Mouse (Mus musculus): ENCODE measurements around the gene Adh7.

DNA sequence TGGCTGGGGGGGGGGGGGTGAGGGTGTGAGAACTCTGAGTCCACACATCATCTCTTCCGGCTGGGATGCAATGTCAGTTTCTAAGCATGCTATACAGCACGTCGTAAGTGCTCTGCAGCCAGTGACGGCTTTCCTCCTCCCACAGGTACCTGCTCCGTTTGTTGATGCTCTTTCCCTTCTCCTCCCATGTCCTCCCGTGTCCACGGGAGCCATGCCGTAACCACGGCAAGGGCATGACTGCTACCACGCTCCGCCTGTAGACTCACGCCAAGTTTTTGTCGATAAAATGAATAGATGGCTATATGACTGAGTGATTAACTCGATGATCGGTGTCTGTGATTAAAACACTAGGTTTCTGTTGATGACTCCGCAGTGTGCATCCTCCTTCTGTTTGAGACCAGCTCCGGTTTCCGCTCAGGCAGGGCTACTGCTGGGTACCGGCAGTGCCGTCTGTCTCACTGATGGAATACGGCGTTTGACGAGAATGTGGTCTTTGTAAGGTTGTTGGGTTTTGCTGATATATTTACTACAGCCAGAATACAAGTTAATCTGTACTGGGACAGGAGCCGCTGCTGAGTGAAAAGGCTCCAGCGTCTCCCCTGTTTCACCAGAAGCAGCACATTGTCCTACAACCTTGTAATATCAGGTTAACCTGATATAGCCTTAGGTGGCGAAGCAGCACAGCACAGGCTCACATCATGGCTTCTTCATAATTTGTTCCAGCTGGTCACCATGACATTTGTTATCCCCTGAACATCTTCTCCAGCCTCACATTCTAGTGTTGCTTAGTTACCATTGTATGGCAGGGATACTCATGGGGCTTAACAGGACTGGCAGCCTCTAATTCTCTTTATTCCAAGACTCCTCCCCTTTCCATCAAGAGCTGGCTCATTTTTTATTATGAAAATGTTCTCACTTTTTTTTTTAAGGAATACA, 31.3 kb upstream of the Adh7 start:
- TF ChIP-seq CTCF (IDR thresholded peaks at IDR 0.05; ENCODE audit: low read depth) (no peak), EP300 (optimal IDR thresholded peaks at IDR 0.05) (no peak)
